ENCODE assay signal across 7 mouse cellular contexts in the genomic region with DNA sequence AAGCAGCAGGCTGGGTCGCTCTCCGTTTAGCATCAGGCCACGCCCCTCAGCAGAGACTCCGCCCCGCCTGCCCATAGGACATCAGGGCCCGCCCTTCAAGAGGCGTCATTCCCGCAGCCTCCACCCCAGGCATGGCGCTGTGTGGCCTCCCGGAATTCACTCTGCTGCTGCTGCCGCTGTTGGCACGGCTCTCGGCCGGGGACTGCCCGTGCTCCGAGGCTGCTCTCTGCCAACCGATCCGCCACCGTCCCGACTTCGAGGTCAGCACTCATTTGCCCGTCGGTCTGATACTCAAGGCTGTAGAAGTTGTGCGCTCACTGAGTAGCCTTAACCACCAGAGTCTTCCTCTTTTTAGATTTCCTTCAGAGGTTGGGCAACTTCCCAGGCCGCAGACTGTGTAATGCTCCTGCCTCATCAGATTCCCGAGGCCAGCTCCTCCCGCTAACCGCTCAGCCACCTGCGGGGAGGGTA. TPM values are rescaled to one million over a fixed set of nuclear protein-coding genes. Genes with fewer than 3 reads are reported as not detected.
DNase-seq lines count a peak whose midpoint lies in the region; ATAC-seq lines count a peak whose summit lies in the region.

No protein-coding gene starts in this region.

- H3K27ac ChIP-seq in embryonic facial prominence, embryonic 11.5 days (replicated peaks; ENCODE audit: low read depth, low read length) = no peak overlapping the region; the same call in 1 of the 2 replicates
- peak overlapping the region; percentile 62 for H3K27ac ChIP-seq in limb, embryonic 11.5 days (replicated peaks; ENCODE audit: low read depth, low read length)
- H3K27ac ChIP-seq in midbrain, embryonic 14.5 days (replicated peaks; ENCODE audit: low read depth, low read length) = peak overlapping the region; percentile 68

- WGBS in embryonic facial prominence, embryonic 11.5 days = under 1% methylated on average over 29 of the region's 29 CpGs
- under 1% methylated on average over 29 of the region's 29 CpGs for WGBS in limb, embryonic 11.5 days
- WGBS in midbrain, embryonic 14.5 days = under 1% methylated on average over 29 of the region's 29 CpGs

- H3K9me3 ChIP-seq in embryonic facial prominence, embryonic 11.5 days (replicated peaks; ENCODE audit: control insufficient read depth, low read length) = no peaks in the 10 kb centered on the region
- no peaks in the 10 kb centered on the region for H3K9me3 ChIP-seq in limb, embryonic 11.5 days (ENCODE audit: control insufficient read depth, low read length)
- H3K9me3 ChIP-seq in midbrain, embryonic 14.5 days (ENCODE audit: control insufficient read depth, low read length) = no peaks in the 10 kb centered on the region

- peak; percentile 97 for ATAC-seq in embryonic facial prominence, embryonic 11.5 days (replicated peaks; ENCODE audit: insufficient number of reproducible peaks, low FRiP score, low TSS enrichment, low read depth)
- peak; percentile 99 for ATAC-seq in limb, embryonic 11.5 days (ENCODE audit: insufficient number of reproducible peaks, low FRiP score, low TSS enrichment, low read depth)
- ATAC-seq in midbrain, embryonic 14.5 days (ENCODE audit: low FRiP score, low TSS enrichment) = peak; percentile 99

- H3K4me2 ChIP-seq in embryonic facial prominence, embryonic 11.5 days (ENCODE audit: low read depth, low read length) = peak overlapping the region; percentile 65
- H3K4me2 ChIP-seq in limb, embryonic 11.5 days (ENCODE audit: low read depth, severe bottlenecking) = peak overlapping the region; percentile 74
- H3K4me2 ChIP-seq in midbrain, embryonic 14.5 days (ENCODE audit: low read length) = peak overlapping the region; percentile 66

- H3K36me3 ChIP-seq in embryonic facial prominence, embryonic 11.5 days (replicated peaks; ENCODE audit: control insufficient read depth, insufficient read depth, low read depth, low read length) = no peaks in the 10 kb centered on the region
- H3K36me3 ChIP-seq in limb, embryonic 11.5 days (ENCODE audit: control insufficient read depth, insufficient read depth, low read length) = 0 out of 2 replicates have a peak, but pooled peaks cover 2% of the 10 kb centered on the region
- 0 out of 2 replicates have a peak, but pooled peaks cover 4% of the 10 kb centered on the region for H3K36me3 ChIP-seq in midbrain, embryonic 14.5 days (ENCODE audit: control insufficient read depth, insufficient read depth, low read length)

- no peaks in the 10 kb centered on the region for H3K4me1 ChIP-seq in embryonic facial prominence, embryonic 11.5 days (ENCODE audit: control insufficient read depth, insufficient read depth, low read length)
- H3K4me1 ChIP-seq in limb, embryonic 11.5 days (ENCODE audit: control insufficient read depth, insufficient read depth, low read length) = 0 out of 2 replicates have a peak, but pooled peaks cover 2% of the 10 kb centered on the region
- H3K4me1 ChIP-seq in midbrain, embryonic 14.5 days (ENCODE audit: control insufficient read depth, insufficient read depth, low read length) = no peaks in the 10 kb centered on the region

- DNase-seq in adrenal gland, postnatal 14 days = peak; percentile 96
- DNase-seq in embryonic facial prominence, embryonic 11.5 days (ENCODE audit: low spot score) = peak; percentile 96
- peak; percentile 99 for DNase-seq in heart, adult 11 months
- DNase-seq in kidney, adult 18-20 months = peak; percentile 97
- DNase-seq in limb, embryonic 11.5 days (ENCODE audit: low spot score) = peak; percentile 96
- DNase-seq in midbrain, embryonic 14.5 days = peak; percentile 94
- DNase-seq in spleen, adult 18-20 months = peak; percentile 82 to 92

- H3K27me3 ChIP-seq in embryonic facial prominence, embryonic 11.5 days (ENCODE audit: control insufficient read depth, insufficient read depth, low read length) = no peaks in the 10 kb centered on the region
- no peaks in the 10 kb centered on the region for H3K27me3 ChIP-seq in limb, embryonic 11.5 days (ENCODE audit: control insufficient read depth, insufficient read depth, low read length)
- H3K27me3 ChIP-seq in midbrain, embryonic 14.5 days (ENCODE audit: control insufficient read depth, insufficient read depth, low read length) = no peaks in the 10 kb centered on the region

- H3K4me3 ChIP-seq in embryonic facial prominence, embryonic 11.5 days (ENCODE audit: low read depth, low read length) = peak overlapping the region; percentile 58
- peak overlapping the region; percentile 50 for H3K4me3 ChIP-seq in limb, embryonic 11.5 days (ENCODE audit: low read depth, low read length)
- H3K4me3 ChIP-seq in midbrain, embryonic 14.5 days (replicated peaks; ENCODE audit: low read depth, low read length) = peak overlapping the region; percentile 47

- peak overlapping the region; percentile 74 for H3K9ac ChIP-seq in embryonic facial prominence, embryonic 11.5 days (replicated peaks; ENCODE audit: low read length)
- peak overlapping the region; percentile 72 for H3K9ac ChIP-seq in limb, embryonic 11.5 days (ENCODE audit: low read length)
- H3K9ac ChIP-seq in midbrain, embryonic 14.5 days (replicated peaks; ENCODE audit: low read length) = peak overlapping the region; percentile 52

RNA-seq across cellular contexts. Expression of gene Ctbs, which starts 0.8 kb away (rescaled TPM):
- total RNA-seq in adrenal gland, postnatal 14 days (2021) = 9.6 and 9.8 TPM in 2 replicates
- polyA plus RNA-seq in embryonic facial prominence, embryonic 11.5 days (2014; fragmentation: Nextera tagmentation; extraction: Ambion mirVana) = 6.1 and 6.7 TPM in 2 replicates
- polyA plus RNA-seq in limb, embryonic 11.5 days (2014; fragmentation: Nextera tagmentation; extraction: Ambion mirVana) = 5.7 and 7.1 TPM in 2 replicates
- 3.0 and 3.8 TPM in 2 replicates for polyA plus RNA-seq in midbrain, embryonic 14.5 days (2014; fragmentation: Nextera tagmentation; extraction: Ambion mirVana)

RNA-seq across cellular contexts. Expression of gene Ssx2ip, which starts 46.0 kb away (rescaled TPM):
- 10.4 and 10.5 TPM in 2 replicates for total RNA-seq in adrenal gland, postnatal 14 days (2021)
- 32.5 and 35.5 TPM in 2 replicates for polyA plus RNA-seq in embryonic facial prominence, embryonic 11.5 days (2014; fragmentation: Nextera tagmentation; extraction: Ambion mirVana)
- polyA plus RNA-seq in limb, embryonic 11.5 days (2014; fragmentation: Nextera tagmentation; extraction: Ambion mirVana) = 21.4 and 23.1 TPM in 2 replicates
- 13.1 and 18.9 TPM in 2 replicates for polyA plus RNA-seq in midbrain, embryonic 14.5 days (2014; fragmentation: Nextera tagmentation; extraction: Ambion mirVana)

RNA-seq across cellular contexts. Expression of gene Spata1, which starts 49.1 kb away (rescaled TPM):
- 2.4 and 3.4 TPM in 2 replicates for total RNA-seq in adrenal gland, postnatal 14 days (2021)
- polyA plus RNA-seq in embryonic facial prominence, embryonic 11.5 days (2014; fragmentation: Nextera tagmentation; extraction: Ambion mirVana) = 5.7 and 6.8 TPM in 2 replicates
- polyA plus RNA-seq in limb, embryonic 11.5 days (2014; fragmentation: Nextera tagmentation; extraction: Ambion mirVana) = 6.4 and 9.6 TPM in 2 replicates
- polyA plus RNA-seq in midbrain, embryonic 14.5 days (2014; fragmentation: Nextera tagmentation; extraction: Ambion mirVana) = 3.1 and 4.6 TPM in 2 replicates

RNA-seq across cellular contexts. Expression of gene Gng5, which starts 49.2 kb away (rescaled TPM):
- total RNA-seq in adrenal gland, postnatal 14 days (2021) = 286 and 296 TPM in 2 replicates
- polyA plus RNA-seq in embryonic facial prominence, embryonic 11.5 days (2014; fragmentation: Nextera tagmentation; extraction: Ambion mirVana) = 1,092 and 1,165 TPM in 2 replicates
- polyA plus RNA-seq in limb, embryonic 11.5 days (2014; fragmentation: Nextera tagmentation; extraction: Ambion mirVana) = 1,225 and 1,227 TPM in 2 replicates
- polyA plus RNA-seq in midbrain, embryonic 14.5 days (2014; fragmentation: Nextera tagmentation; extraction: Ambion mirVana) = 333 and 390 TPM in 2 replicates
